In genomic region chr9:27176154-27176553, GRCm38 (mm10) we compare ENCODE assay signal across 8 mouse cellular contexts. TPM values are rescaled to one million over a fixed set of nuclear protein-coding genes. Genes with fewer than 3 reads are reported as not detected.
DNase-seq lines count a peak whose midpoint lies in the region; ATAC-seq lines count a peak whose summit lies in the region.

No protein-coding gene starts in this region.

- WGBS in midbrain, embryonic 12.5 days: 1% methylated on average over 2 of the region's 2 CpGs

- 0 out of 2 replicates have a peak, but pooled peaks have one; percentile 45 for ATAC-seq in midbrain, embryonic 12.5 days (ENCODE audit: low FRiP score, low read depth)

- peak; percentile 83 for DNase-seq in right cerebral cortex, adult 18-20 months
- DNase-seq in right cerebral cortex, postnatal 25 days: no peak
- peak; percentile 74 for DNase-seq in cerebellum, adult 8-10 months
- peak; percentile 44 to 65 for DNase-seq in frontal cortex, postnatal 10 days (ENCODE audit: low spot score in 2 of 2)
- peak; percentile 50 for DNase-seq in hindlimb bud, embryonic 11.5 days (ENCODE audit: extremely low spot score, low read depth, low spot score)
- peak; percentile 70 to 78 for DNase-seq in left cerebral cortex, adult 18-20 months (ENCODE audit: low spot score in 2 of 2)
- DNase-seq in testis, postnatal 10 days (ENCODE audit: low spot score): peak; percentile 59

- no peaks in the 10 kb centered on the region for H3K9me3 ChIP-seq in midbrain, embryonic 12.5 days

- H3K27me3 ChIP-seq in midbrain, embryonic 12.5 days: peaks cover 3% of the 10 kb centered on the region; the same call in 1 of the 2 replicates

- no peak overlapping the region for H3K9ac ChIP-seq in midbrain, embryonic 12.5 days (replicated peaks)

- H3K4me2 ChIP-seq in midbrain, embryonic 12.5 days (replicated peaks): no peak overlapping the region

- no peaks in the 10 kb centered on the region for H3K36me3 ChIP-seq in midbrain, embryonic 12.5 days

- peaks cover 8% of the 10 kb centered on the region; the same call in 1 of the 2 replicates for H3K4me1 ChIP-seq in midbrain, embryonic 12.5 days

- H3K27ac ChIP-seq in midbrain, embryonic 12.5 days (replicated peaks): no peak overlapping the region

- H3K4me3 ChIP-seq in midbrain, embryonic 12.5 days: no peak overlapping the region

RNA-seq across cellular contexts. Expression of gene Jam3, which starts 20.9 kb away (rescaled TPM):
- total RNA-seq in left cerebral cortex, adult 18-20 months (2021): 10 to 100 TPM; 27.3 to 32.7 TPM
- polyA plus RNA-seq in midbrain, embryonic 12.5 days (2016; fragmentation: Nextera tagmentation; extraction: Ambion mirVana): 137 and 144 TPM in 2 replicates
